Mouse (Mus musculus): ENCODE measurements around the gene Pcsk5. TPM values are rescaled to one million over a fixed set of nuclear protein-coding genes. Genes with fewer than 3 reads are reported as not detected.
A peak's percentile ranks its signal among the peaks of the same experiment; 100 is the strongest.

The Pcsk5 gene
- polyA plus RNA-seq, 2 experiments: 17.4 to 21.7 TPM

DNA sequence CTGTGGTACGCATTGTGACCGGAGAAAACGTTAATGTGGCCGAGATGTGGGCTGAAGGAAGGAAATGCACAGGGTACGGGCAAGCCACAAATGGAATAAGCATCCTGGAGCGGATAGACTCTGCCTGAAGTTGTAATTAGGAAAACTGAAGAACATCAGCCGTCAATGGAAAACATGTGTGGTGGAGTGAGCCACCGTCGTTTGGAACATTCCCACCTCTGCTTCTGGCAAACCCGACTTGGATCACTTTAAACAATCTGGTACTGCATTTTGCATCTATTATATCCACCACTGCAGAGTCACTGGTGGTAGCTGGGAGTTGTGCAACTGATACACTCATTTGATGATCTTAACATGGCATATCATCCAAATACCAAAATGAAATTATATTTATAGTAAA is 120.4 kb downstream of the Pcsk5 start:
- H3K9me3 ChIP-seq (ENCODE audit: control insufficient read depth, low read length): no peaks in the 10 kb centered on the region
- no peak for TF ChIP-seq POLR2A (IDR thresholded peaks at IDR 0.05; ENCODE audit: borderline replicate concordance, extremely low read depth, insufficient read depth, insufficient read length)
- no peaks in the 10 kb centered on the region for H3K4me1 ChIP-seq (ENCODE audit: control insufficient read depth, insufficient read depth, low read length)
- 23% methylated on average over 10 of the region's 10 CpGs for WGBS
- H3K9ac ChIP-seq (ENCODE audit: low read depth, low read length, severe bottlenecking): no peak overlapping the region
- no peak overlapping the region for H3K4me3 ChIP-seq (replicated peaks; ENCODE audit: low read length)
- DNase-seq (ENCODE audit: low spot score) (peak; percentile 46), ATAC-seq (ENCODE audit: low FRiP score, low read depth) (peak; percentile 41; the same call in 1 of the 2 replicates)
- no peaks in the 10 kb centered on the region for H3K27me3 ChIP-seq (ENCODE audit: control insufficient read depth, insufficient read depth, low read length)
- H3K4me2 ChIP-seq (replicated peaks; ENCODE audit: low read depth, low read length, severe bottlenecking): no peak overlapping the region
- H3K36me3 ChIP-seq (ENCODE audit: control insufficient read depth, insufficient read depth, low read length): no peaks in the 10 kb centered on the region
- H3K27ac ChIP-seq (replicated peaks; ENCODE audit: low read depth, low read length): no peak overlapping the region

- no peaks in the 10 kb centered on the region for H3K9me3 ChIP-seq (ENCODE audit: control insufficient read depth, low read length)
- 68% methylated on average over 9 of the region's 9 CpGs for WGBS
- no peaks in the 10 kb centered on the region for H3K4me1 ChIP-seq (ENCODE audit: control insufficient read depth, insufficient read depth, low read length)
- no peak for DNase-seq (ENCODE audit: low spot score)
- H3K27ac ChIP-seq (replicated peaks; ENCODE audit: low read depth, low read length): no peak overlapping the region
- H3K4me3 ChIP-seq (replicated peaks; ENCODE audit: low read length): no peak overlapping the region
- no peak overlapping the region for H3K4me2 ChIP-seq (replicated peaks; ENCODE audit: low read depth, low read length, severe bottlenecking)
- H3K36me3 ChIP-seq (ENCODE audit: control insufficient read depth, insufficient read depth, low read length): 0 out of 2 replicates have a peak, but pooled peaks cover 3% of the 10 kb centered on the region
- TF ChIP-seq POLR2A (IDR thresholded peaks at IDR 0.05; ENCODE audit: borderline replicate concordance, extremely low read depth, insufficient read depth, insufficient read length): no peak
- ATAC-seq (ENCODE audit: low FRiP score, low read depth): no peak
- H3K27me3 ChIP-seq (ENCODE audit: control insufficient read depth, insufficient read depth, low read length): no peaks in the 10 kb centered on the region
- H3K9ac ChIP-seq (ENCODE audit: low read depth, low read length, severe bottlenecking): no peak overlapping the region
Measured at GRCm38 (mm10) chr19:17715281-17715955, 122.0 kb downstream of the Pcsk5 start.

GRCm38 (mm10) chr19:17691626-17692025 is 145.8 kb downstream of the Pcsk5 start:
- no peaks in the 10 kb centered on the region for H3K27me3 ChIP-seq (ENCODE audit: control insufficient read depth, insufficient read depth, low read length)
- H3K9me3 ChIP-seq (ENCODE audit: control insufficient read depth, low read length): no peaks in the 10 kb centered on the region
- H3K4me1 ChIP-seq (ENCODE audit: control insufficient read depth, insufficient read depth, low read length): no peaks in the 10 kb centered on the region
- no peak overlapping the region for H3K27ac ChIP-seq (replicated peaks; ENCODE audit: low read depth, low read length)
- no peak overlapping the region for H3K4me3 ChIP-seq (replicated peaks; ENCODE audit: low read length)
- ATAC-seq (ENCODE audit: low FRiP score, low read depth) (no peak), DNase-seq (ENCODE audit: low spot score) (no peak)
- no peak overlapping the region for H3K9ac ChIP-seq (ENCODE audit: low read depth, low read length, severe bottlenecking)
- H3K36me3 ChIP-seq (ENCODE audit: control insufficient read depth, insufficient read depth, low read length): no peaks in the 10 kb centered on the region
- H3K4me2 ChIP-seq (replicated peaks; ENCODE audit: low read depth, low read length, severe bottlenecking): no peak overlapping the region
- WGBS: 77% methylated on average over 6 of the region's 6 CpGs
- no peak for TF ChIP-seq POLR2A (IDR thresholded peaks at IDR 0.05; ENCODE audit: borderline replicate concordance, extremely low read depth, insufficient read depth, insufficient read length)

DNA sequence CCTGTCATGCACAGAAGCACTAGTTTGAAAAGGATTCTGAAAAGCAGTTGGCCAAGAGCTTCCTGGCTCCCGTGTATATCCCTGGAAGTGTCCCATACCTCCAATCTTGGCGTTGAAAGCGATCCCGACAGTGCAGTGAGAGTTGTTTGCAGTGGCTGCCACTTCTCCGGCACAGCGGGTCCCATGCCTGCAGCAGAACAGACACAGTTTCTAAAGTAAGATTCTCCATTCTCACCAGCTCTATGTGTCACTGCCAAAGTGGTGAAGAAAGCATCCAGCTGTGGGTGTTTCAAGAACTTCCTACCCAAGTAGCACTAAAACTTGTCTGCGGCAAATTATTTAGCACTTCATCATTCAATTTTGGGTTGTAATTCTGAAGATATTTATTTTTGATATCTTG is 159.1 kb downstream of the Pcsk5 start:
- no peak for ATAC-seq (ENCODE audit: low FRiP score, low read depth)
- TF ChIP-seq POLR2A (IDR thresholded peaks at IDR 0.05; ENCODE audit: borderline replicate concordance, extremely low read depth, insufficient read depth, insufficient read length): no peak

GRCm38 (mm10) chr19:17662676-17663075 is 174.8 kb downstream of the Pcsk5 start:
- no peak overlapping the region for H3K4me3 ChIP-seq (replicated peaks; ENCODE audit: low read length)
- H3K9ac ChIP-seq (ENCODE audit: low read depth, low read length, severe bottlenecking): no peak overlapping the region
- ATAC-seq (ENCODE audit: low FRiP score, low read depth) (no peak), DNase-seq (ENCODE audit: low spot score) (no peak)
- no peak overlapping the region for H3K4me2 ChIP-seq (replicated peaks; ENCODE audit: low read depth, low read length, severe bottlenecking)
- H3K27ac ChIP-seq (replicated peaks; ENCODE audit: low read depth, low read length): no peak overlapping the region
- no peaks in the 10 kb centered on the region for H3K36me3 ChIP-seq (ENCODE audit: control insufficient read depth, insufficient read depth, low read length)
- WGBS: 56% methylated on average over 3 of the region's 3 CpGs
- no peaks in the 10 kb centered on the region for H3K9me3 ChIP-seq (ENCODE audit: control insufficient read depth, low read length)
- TF ChIP-seq POLR2A (IDR thresholded peaks at IDR 0.05; ENCODE audit: borderline replicate concordance, extremely low read depth, insufficient read depth, insufficient read length): no peak
- peaks cover 11% of the 10 kb centered on the region for H3K4me1 ChIP-seq (ENCODE audit: control insufficient read depth, insufficient read depth, low read length)
- H3K27me3 ChIP-seq (ENCODE audit: control insufficient read depth, insufficient read depth, low read length): peaks cover 18% of the 10 kb centered on the region

More for the DNA sequence above, 159.1 kb downstream of the Pcsk5 start:
- Histone ChIP-seq H3K27me3 (ENCODE audit: control insufficient read depth, insufficient read depth, low read length) (no peaks in the 10 kb centered on the region), H3K9ac (ENCODE audit: low read depth, low read length, severe bottlenecking) (no peak overlapping the region), H3K9me3 (ENCODE audit: control insufficient read depth, low read length) (no peaks in the 10 kb centered on the region), H3K4me1 (ENCODE audit: control insufficient read depth, insufficient read depth, low read length) (no peaks in the 10 kb centered on the region), H3K4me2 (replicated peaks; ENCODE audit: low read depth, low read length, severe bottlenecking) (no peak overlapping the region), H3K4me3 (replicated peaks; ENCODE audit: low read length) (no peak overlapping the region), H3K36me3 (ENCODE audit: control insufficient read depth, insufficient read depth, low read length) (peaks cover 4% of the 10 kb centered on the region; the same call in 1 of the 2 replicates), H3K27ac (replicated peaks; ENCODE audit: low read depth, low read length) (no peak overlapping the region)
- WGBS: 83% methylated on average over 7 of the region's 7 CpGs
- no peak for DNase-seq (ENCODE audit: low spot score)
